Mouse (Mus musculus) small intestine, adult 2 months (tissue): Measurements from ENCODE around the gene Syngr1. TPM values are rescaled to one million over a fixed set of nuclear protein-coding genes. Genes with fewer than 3 reads are reported as not detected.
"Not testable (repeated sequence)": the region's sequence is repeated elsewhere in the genome, so short reads cannot be mapped to it uniquely, and the experiment has no call there.

ENCODE experiments used
- H3K27ac ChIP-seq: fragments of 200-500 bp; 2 replicates; pipeline ENCODE4 v1.5.1; 2012; ENCODE audit warnings: low read depth, low read length, control low read depth, inconsistent platforms; ENCODE audit not compliant: insufficient read depth
- H3K27me3 ChIP-seq: fragments of 200-500 bp; 2 replicates; pipeline ENCODE4 v1.6.1; 2012; ENCODE audit warnings: mild to moderate bottlenecking, moderate library complexity, low read length, inconsistent platforms; ENCODE audit not compliant: control insufficient read depth, insufficient read depth
- H3K36me3 ChIP-seq: fragments of 200-500 bp; 2 replicates; pipeline ENCODE4 v1.6.1; 2012; ENCODE audit warnings: mild to moderate bottlenecking, low read length, control low read depth, inconsistent platforms; ENCODE audit not compliant: control insufficient read depth, insufficient read depth
- H3K4me1 ChIP-seq: fragments of 200-500 bp; 2 replicates; pipeline ENCODE4 v1.6.1; 2012; ENCODE audit warnings: low read length, inconsistent platforms, mixed read lengths; ENCODE audit not compliant: control insufficient read depth, insufficient read depth, insufficient read length
- H3K4me3 ChIP-seq: fragments of 200-500 bp; 2 replicates; pipeline ENCODE4 v1.5.1; 2012; ENCODE audit warnings: low read depth, mild to moderate bottlenecking, control low read depth, inconsistent platforms, low read length, moderate library complexity
- CTCF ChIP-seq: fragments of 200-500 bp; IDR thresholded peaks from 2 replicates; pipeline ENCODE4 v1.5.1; 2012; ENCODE audit warnings: low read depth, mild to moderate bottlenecking, control low read depth, inconsistent platforms, low read length, moderate library complexity, mixed read lengths; ENCODE audit not compliant: insufficient replicate concordance, insufficient read length; ENCODE audit errors: extremely low read depth
- POLR2A ChIP-seq: fragments of 200-500 bp; IDR thresholded peaks from 2 replicates; pipeline ENCODE4 v1.6.1; 2012; ENCODE audit warnings: low read depth, mild to moderate bottlenecking, control low read depth, inconsistent platforms, low read length, moderate library complexity
- WGBS: fragments of 180-500 bp; shearing (Covaris S2); methylation state at CpG from one replicate; pipeline ENCODE4 v1.1.7; 2018; 5-methylcytosine and 5-hydroxymethylcytosine counted together
- polyA plus RNA-seq: library from polyadenylated mRNA; depleted of rRNA; stranded (reverse); fragments of >200 nt; gene quantifications from 2 replicates; pipeline ENCODE4 v1.2.3, GENCODE M21; 2012

The Syngr1 gene
- polyA plus RNA-seq, 1 experiment, result 13.4 TPM

GRCm38 (mm10) chr15:80115866-80116794 lies 25.0 kb downstream of the Syngr1 start:
- H3K27ac ChIP-seq, result no peak overlapping the region
- no peak for TF ChIP-seq POLR2A
- no peak for TF ChIP-seq CTCF
- H3K4me3 ChIP-seq, result no peak overlapping the region
- no peaks in the 10 kb centered on the region for H3K27me3 ChIP-seq
- H3K36me3 ChIP-seq, result no peaks in the 10 kb centered on the region
- no peaks in the 10 kb centered on the region for H3K4me1 ChIP-seq
- 73% methylated on average over 13 of the region's 13 CpGs for WGBS

- WGBS, result 43% methylated on average over 8 of the region's 8 CpGs
- Histone ChIP-seq H3K27ac (no peak overlapping the region), H3K36me3 (no peaks in the 10 kb centered on the region), H3K4me1 (no peaks in the 10 kb centered on the region), H3K4me3 (no peak overlapping the region), H3K27me3 (no peaks in the 10 kb centered on the region)
- TF ChIP-seq CTCF (no peak), POLR2A (no peak)
Measured at GRCm38 (mm10) chr15:80117154-80117553, 26.0 kb downstream of the Syngr1 start.

GRCm38 (mm10) chr15:80119076-80119475 lies 27.9 kb downstream of the Syngr1 start:
- Histone ChIP-seq H3K27me3 (no peaks in the 10 kb centered on the region), H3K27ac (no peak overlapping the region), H3K36me3 (no peaks in the 10 kb centered on the region), H3K4me3 (no peak overlapping the region), H3K4me1 (no peaks in the 10 kb centered on the region)
- WGBS, result 87% methylated on average over 6 of the region's 6 CpGs
- TF ChIP-seq CTCF (no peak), POLR2A (no peak)

- H3K4me1 ChIP-seq, result no peaks in the 10 kb centered on the region
- no peak overlapping the region for H3K27ac ChIP-seq
- no peaks in the 10 kb centered on the region for H3K36me3 ChIP-seq
- 85% methylated on average over 9 of the region's 9 CpGs for WGBS
- no peaks in the 10 kb centered on the region for H3K27me3 ChIP-seq
- H3K4me3 ChIP-seq, result no peak overlapping the region
- TF ChIP-seq CTCF (no peak), POLR2A (no peak)
Measured at GRCm38 (mm10) chr15:80121721-80122325, 30.7 kb downstream of the Syngr1 start.

GRCm38 (mm10) chr15:80122431-80122830 lies 31.3 kb downstream of the Syngr1 start:
- not testable (repeated sequence) for H3K4me3 ChIP-seq, H3K27me3 ChIP-seq, H3K36me3 ChIP-seq, H3K4me1 ChIP-seq, H3K27ac ChIP-seq
- WGBS, result 92% methylated on average over 6 of the region's 6 CpGs

- no peak overlapping the region for H3K27ac ChIP-seq
- no peaks in the 10 kb centered on the region for H3K4me1 ChIP-seq
- no peak for TF ChIP-seq CTCF
- TF ChIP-seq POLR2A, result no peak
- 72% methylated on average over 4 of the region's 4 CpGs for WGBS
- no peaks in the 10 kb centered on the region for H3K36me3 ChIP-seq
- no peaks in the 10 kb centered on the region for H3K27me3 ChIP-seq
- no peak overlapping the region for H3K4me3 ChIP-seq
Measured at GRCm38 (mm10) chr15:80124651-80125050, 33.5 kb downstream of the Syngr1 start.

GRCm38 (mm10) chr15:80127191-80127590 lies 36.1 kb downstream of the Syngr1 start:
- no peak for TF ChIP-seq CTCF
- TF ChIP-seq POLR2A, result no peak
- Histone ChIP-seq H3K4me3 (no peak overlapping the region), H3K36me3 (no peaks in the 10 kb centered on the region), H3K27ac (no peak overlapping the region), H3K27me3 (no peaks in the 10 kb centered on the region), H3K4me1 (no peaks in the 10 kb centered on the region)
- 44% methylated on average over 1 of the region's 1 CpGs for WGBS
